Mouse (Mus musculus) limb, embryonic 11.5 days (tissue): ENCODE measurements around the gene Mitf. TPM values are rescaled to one million over a fixed set of nuclear protein-coding genes. Genes with fewer than 3 reads are reported as not detected.

Experiments
- ATAC-seq: fragments of 200-750 bp; cut with Nextera tagmentation; 2 replicates; pipeline ENCODE4 v1.8.0; 2017; ENCODE audit warnings: low read depth; ENCODE audit not compliant: insufficient number of reproducible peaks, low FRiP score, low TSS enrichment
- DNase-seq: peaks from one replicate; pipeline ENCODE4 v3.0.0-alpha.2; 2015; ENCODE audit warnings: low spot score
- H3K27ac ChIP-seq: fragments of 300-500 bp; sonication (generic); replicated peaks from 2 replicates; pipeline ENCODE4 v1.5.1; 2014; ENCODE audit warnings: low read depth, mild to moderate bottlenecking, low read length
- H3K27me3 ChIP-seq: fragments of 300-500 bp; sonication (generic); 2 replicates; pipeline ENCODE4 v1.6.1; 2014; ENCODE audit warnings: mild to moderate bottlenecking, low read length, mixed read lengths; ENCODE audit not compliant: control insufficient read depth, insufficient read depth
- H3K36me3 ChIP-seq: fragments of 300-500 bp; sonication (generic); 2 replicates; pipeline ENCODE4 v1.6.1; 2014; ENCODE audit warnings: mild to moderate bottlenecking, low read length, moderate library complexity, mixed read lengths; ENCODE audit not compliant: control insufficient read depth, insufficient read depth
- H3K4me1 ChIP-seq: fragments of 300-500 bp; sonication (generic); 2 replicates; pipeline ENCODE4 v1.6.1; 2014; ENCODE audit warnings: low read length, mixed read lengths; ENCODE audit not compliant: control insufficient read depth, insufficient read depth
- H3K4me2 ChIP-seq: fragments of 300-500 bp; sonication (generic); 2 replicates; pipeline ENCODE4 v1.6.1; 2014; ENCODE audit warnings: low read depth, mild to moderate bottlenecking, moderate library complexity; ENCODE audit not compliant: severe bottlenecking
- H3K4me3 ChIP-seq: fragments of 300-500 bp; sonication (generic); 2 replicates; pipeline ENCODE4 v1.5.1; 2014; ENCODE audit warnings: low read depth, low read length
- H3K9ac ChIP-seq: fragments of 300-500 bp; sonication (generic); 2 replicates; pipeline ENCODE4 v1.6.1; 2014; ENCODE audit warnings: mild to moderate bottlenecking, low read length
- H3K9me3 ChIP-seq: fragments of 300-500 bp; sonication (generic); 2 replicates; pipeline ENCODE4 v1.6.1; 2016; ENCODE audit warnings: low read length; ENCODE audit not compliant: control insufficient read depth
- WGBS: fragments of 180-500 bp; shearing (Covaris S2); extraction: QIAGEN DNeasy Blood & Tissue Kit; methylation state at CpG from one replicate; pipeline ENCODE4 v1.1.7; 2014; 5-methylcytosine and 5-hydroxymethylcytosine counted together
- polyA plus RNA-seq: library from polyadenylated mRNA; unstranded; fragments of >200 nt; fragmentation: Nextera tagmentation; extraction: Ambion mirVana; gene quantifications from 2 replicates; pipeline ENCODE4 v1.2.1, GENCODE M21; 2014

Gene Mitf
- polyA plus RNA-seq, 1 experiment from 2014 or later, result 1.1 TPM

DNA sequence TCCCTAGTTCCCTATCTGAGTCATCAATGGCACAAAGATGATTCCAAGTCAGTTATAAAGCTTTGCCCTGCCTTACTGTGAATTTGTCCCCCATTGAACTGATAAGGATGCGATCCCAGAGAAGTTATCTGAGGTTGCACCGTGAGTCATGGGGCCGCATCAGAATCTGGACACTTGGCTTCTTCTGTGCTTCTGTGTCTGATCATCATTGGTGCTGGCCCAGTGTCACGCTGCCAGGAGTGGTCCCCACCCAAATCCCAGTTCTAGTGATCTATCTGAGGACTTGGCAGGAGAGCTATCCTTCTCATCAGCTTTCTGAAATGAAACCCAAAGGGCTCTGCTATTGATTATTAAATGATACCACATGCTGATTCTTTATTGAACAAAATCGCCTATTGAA, 25.5 kb upstream of the Mitf start:
- no peak for ATAC-seq

DNA sequence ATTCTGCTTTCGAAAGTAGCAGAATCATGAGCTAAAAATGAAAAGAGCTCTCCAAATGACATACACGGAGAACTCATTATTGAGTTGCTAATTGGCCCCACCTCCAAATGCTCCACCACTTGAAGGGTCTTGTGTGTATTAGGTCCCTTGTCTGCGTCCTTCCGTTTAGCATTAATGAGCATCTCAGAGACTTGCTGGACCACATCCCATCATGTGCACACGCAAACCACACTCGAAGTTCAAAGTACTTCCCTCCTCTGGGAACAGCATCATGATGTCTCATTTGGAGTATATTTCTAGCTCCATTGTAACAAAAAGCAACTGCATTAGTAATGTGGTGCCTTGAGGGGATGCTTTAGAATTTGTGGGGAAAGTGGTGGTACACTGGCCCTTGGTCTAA, 24.6 kb upstream of the Mitf start:
- ATAC-seq (no peak), DNase-seq (no peak)
- no peaks in the 10 kb centered on the region for H3K4me1 ChIP-seq
- no peak overlapping the region for H3K4me3 ChIP-seq
- H3K4me2 ChIP-seq, result no peak overlapping the region
- 85% methylated on average over 6 of the region's 6 CpGs for WGBS
- no peaks in the 10 kb centered on the region for H3K9me3 ChIP-seq
- H3K27me3 ChIP-seq, result no peaks in the 10 kb centered on the region
- H3K9ac ChIP-seq, result no peak overlapping the region
- no peaks in the 10 kb centered on the region for H3K36me3 ChIP-seq
- no peak overlapping the region for H3K27ac ChIP-seq

More for the DNA sequence above, 25.5 kb upstream of the Mitf start:
- no peaks in the 10 kb centered on the region for H3K27me3 ChIP-seq
- H3K9me3 ChIP-seq, result no peaks in the 10 kb centered on the region
- no peak overlapping the region for H3K4me2 ChIP-seq
- H3K27ac ChIP-seq, result no peak overlapping the region
- DNase-seq, result no peak
- no peaks in the 10 kb centered on the region for H3K4me1 ChIP-seq
- no peaks in the 10 kb centered on the region for H3K36me3 ChIP-seq
- WGBS, result 90% methylated on average over 5 of the region's 5 CpGs
- no peak overlapping the region for H3K9ac ChIP-seq
- H3K4me3 ChIP-seq, result no peak overlapping the region

DNA sequence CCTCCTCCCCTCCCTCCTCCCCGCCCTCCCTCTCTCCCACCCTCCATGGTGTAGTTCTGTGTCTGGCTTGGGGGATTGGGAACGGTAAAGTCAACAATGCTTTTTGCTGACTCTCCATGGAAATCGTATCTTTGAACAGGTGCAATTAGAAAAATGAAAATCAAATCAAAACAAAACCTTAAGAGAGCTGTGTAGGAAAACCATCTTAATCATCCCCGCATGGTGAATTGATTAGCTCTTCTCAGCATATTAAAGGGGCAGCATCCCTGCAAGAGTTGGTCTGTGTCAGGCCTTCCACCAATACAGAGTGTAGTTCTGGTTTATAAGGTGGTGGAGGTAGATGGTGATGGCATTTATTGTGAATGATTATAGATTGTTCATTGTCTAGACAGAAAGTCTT, 20.0 kb upstream of the Mitf start:
- H3K4me2 ChIP-seq, result no peak overlapping the region
- no peak overlapping the region for H3K9ac ChIP-seq
- ATAC-seq (no peak), DNase-seq (no peak)
- H3K9me3 ChIP-seq, result no peaks in the 10 kb centered on the region
- H3K27ac ChIP-seq, result no peak overlapping the region
- H3K4me3 ChIP-seq, result no peak overlapping the region
- 86% methylated on average over 4 of the region's 4 CpGs for WGBS
- no peaks in the 10 kb centered on the region for H3K27me3 ChIP-seq
- no peaks in the 10 kb centered on the region for H3K36me3 ChIP-seq
- H3K4me1 ChIP-seq, result no peaks in the 10 kb centered on the region

DNA sequence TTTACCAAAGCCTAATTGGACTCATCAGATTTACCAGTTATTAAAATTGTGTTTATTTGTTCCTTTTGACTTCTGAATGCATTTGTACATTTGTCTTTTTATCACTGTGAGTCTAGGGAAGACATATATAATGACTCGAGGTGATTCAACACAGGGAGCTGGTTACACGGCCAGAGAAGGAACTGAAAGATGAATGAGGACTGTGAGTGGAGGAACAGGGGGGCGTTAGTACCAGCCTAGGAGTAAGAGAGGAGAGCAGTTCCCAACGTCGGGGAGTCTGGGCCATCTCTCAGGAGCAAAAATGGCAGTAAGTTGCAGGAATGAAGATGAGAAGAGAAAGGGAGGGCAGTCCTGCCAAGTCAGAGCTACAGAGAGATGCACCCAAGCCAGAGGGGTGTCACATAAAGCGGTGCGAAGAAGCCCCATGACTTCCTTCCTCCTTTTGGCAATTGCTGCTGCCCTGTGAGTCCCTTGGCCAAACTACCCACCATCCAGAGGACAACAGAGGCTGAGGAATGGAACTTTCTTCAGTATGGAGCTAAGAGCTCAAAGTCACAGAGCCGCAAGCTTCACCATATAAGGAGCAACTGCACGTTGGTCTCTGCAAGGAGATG, 18.4 kb upstream of the Mitf start:
- H3K9me3 ChIP-seq, result no peaks in the 10 kb centered on the region
- ATAC-seq (no peak), DNase-seq (no peak)
- no peaks in the 10 kb centered on the region for H3K36me3 ChIP-seq
- H3K27me3 ChIP-seq, result no peaks in the 10 kb centered on the region
- H3K4me1 ChIP-seq, result no peaks in the 10 kb centered on the region
- H3K27ac ChIP-seq, result no peak overlapping the region
- H3K9ac ChIP-seq, result no peak overlapping the region
- H3K4me3 ChIP-seq, result no peak overlapping the region
- WGBS, result 83% methylated on average over 9 of the region's 9 CpGs
- no peak overlapping the region for H3K4me2 ChIP-seq

DNA sequence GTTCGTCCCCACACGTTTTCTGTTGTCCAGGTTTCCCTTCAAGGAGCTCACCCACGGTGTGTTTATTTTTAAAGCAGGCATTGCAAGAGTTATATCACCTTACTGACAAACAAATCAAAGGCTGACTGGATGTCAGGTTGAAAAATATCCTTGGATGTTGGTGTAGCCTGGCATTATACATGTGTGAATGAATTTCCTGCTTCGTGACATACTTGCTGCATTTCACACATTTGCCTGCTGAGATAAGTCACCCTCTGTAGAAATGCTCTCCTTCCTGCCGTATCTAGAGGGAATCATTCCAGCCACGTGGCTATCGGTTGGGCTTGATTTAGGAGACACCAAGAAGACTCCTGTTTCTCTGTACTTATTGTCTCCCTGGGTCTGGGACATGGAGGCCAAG, 17.2 kb upstream of the Mitf start:
- Histone ChIP-seq H3K27me3 (no peaks in the 10 kb centered on the region), H3K27ac (no peak overlapping the region), H3K4me2 (no peak overlapping the region), H3K36me3 (no peaks in the 10 kb centered on the region), H3K9ac (no peak overlapping the region), H3K4me1 (no peaks in the 10 kb centered on the region), H3K9me3 (no peaks in the 10 kb centered on the region), H3K4me3 (no peak overlapping the region)
- 74% methylated on average over 7 of the region's 7 CpGs for WGBS
- ATAC-seq (no peak), DNase-seq (no peak)

DNA sequence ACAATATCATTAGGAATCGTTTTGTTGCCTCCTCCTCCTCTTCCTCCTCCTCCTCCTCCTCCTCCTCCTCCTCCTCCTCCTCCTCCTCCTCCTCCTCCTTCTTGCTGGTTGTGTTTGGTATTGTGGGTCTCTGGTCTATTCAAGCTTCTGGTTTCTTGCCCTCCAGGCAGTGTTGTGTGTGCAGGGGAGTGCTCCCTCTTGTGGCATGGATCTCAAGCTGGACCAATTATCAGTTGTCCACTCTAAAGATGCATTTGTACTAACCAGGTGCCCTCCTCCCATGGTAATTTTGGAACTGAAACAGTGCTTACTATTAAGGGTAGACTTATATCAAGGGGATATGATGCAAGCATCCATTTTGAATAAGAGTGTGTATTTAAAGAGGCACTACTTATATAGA, 14.7 kb upstream of the Mitf start:
- no peaks in the 10 kb centered on the region for H3K27me3 ChIP-seq
- H3K36me3 ChIP-seq, result no peaks in the 10 kb centered on the region
- H3K9ac ChIP-seq, result no peak overlapping the region
- H3K4me3 ChIP-seq, result no peak overlapping the region
- H3K9me3 ChIP-seq, result no peaks in the 10 kb centered on the region
- no peaks in the 10 kb centered on the region for H3K4me1 ChIP-seq
- ATAC-seq (no peak), DNase-seq (no peak)
- 73% methylated on average over 1 of the region's 1 CpGs for WGBS
- no peak overlapping the region for H3K4me2 ChIP-seq
- no peak overlapping the region for H3K27ac ChIP-seq

DNA sequence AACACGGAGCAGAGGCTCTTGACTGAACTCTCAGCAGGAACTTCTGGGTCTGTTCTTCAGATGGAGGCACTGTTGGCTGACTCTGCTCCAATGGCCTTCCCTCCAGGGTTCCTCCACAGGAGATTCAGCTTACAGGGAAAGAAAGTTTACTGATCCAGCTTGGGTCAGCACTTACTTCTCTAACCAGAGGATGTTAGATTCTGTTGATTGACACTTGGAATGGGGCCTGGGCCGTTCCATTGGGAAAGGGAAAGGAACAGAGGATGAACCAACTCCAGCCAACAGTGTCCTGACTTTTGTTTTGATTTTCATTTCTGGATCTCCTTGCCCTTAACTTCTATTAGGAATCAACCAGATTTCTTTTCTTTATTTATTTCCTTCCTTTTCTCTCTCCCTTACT, 11.7 kb upstream of the Mitf start:
- Histone ChIP-seq H3K27me3 (no peaks in the 10 kb centered on the region), H3K4me1 (no peaks in the 10 kb centered on the region), H3K9ac (no peak overlapping the region), H3K36me3 (no peaks in the 10 kb centered on the region), H3K9me3 (no peaks in the 10 kb centered on the region), H3K4me2 (no peak overlapping the region), H3K27ac (no peak overlapping the region), H3K4me3 (no peak overlapping the region)
- no peak for ATAC-seq
- no peak for DNase-seq
- WGBS, result 64% methylated on average over 2 of the region's 2 CpGs

DNA sequence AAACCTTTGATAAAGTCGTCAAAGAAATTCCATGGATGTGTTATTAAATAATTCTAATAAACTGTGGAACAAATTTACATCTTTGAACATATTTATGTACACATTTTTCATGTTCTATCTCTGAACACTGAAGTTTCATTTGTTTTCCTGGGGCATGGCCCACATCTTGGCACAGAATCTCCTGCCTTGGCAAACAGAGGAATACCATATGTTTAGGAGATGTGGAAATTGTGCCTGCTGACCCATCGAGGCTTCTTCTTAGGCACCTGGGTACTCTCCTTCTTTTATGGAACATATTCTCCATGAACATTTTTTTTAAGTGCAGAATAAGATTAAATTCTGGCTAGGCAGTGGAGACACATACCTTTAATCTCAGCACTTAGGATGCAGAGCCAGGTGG, 6.2 kb upstream of the Mitf start:
- DNase-seq (no peak), ATAC-seq (no peak)
- 68% methylated on average over 2 of the region's 2 CpGs for WGBS
- H3K9ac ChIP-seq, result no peak overlapping the region
- H3K9me3 ChIP-seq, result no peaks in the 10 kb centered on the region
- H3K36me3 ChIP-seq, result no peaks in the 10 kb centered on the region
- H3K4me2 ChIP-seq, result no peak overlapping the region
- H3K4me1 ChIP-seq, result no peaks in the 10 kb centered on the region
- H3K27ac ChIP-seq, result no peak overlapping the region
- no peaks in the 10 kb centered on the region for H3K27me3 ChIP-seq
- no peak overlapping the region for H3K4me3 ChIP-seq

DNA sequence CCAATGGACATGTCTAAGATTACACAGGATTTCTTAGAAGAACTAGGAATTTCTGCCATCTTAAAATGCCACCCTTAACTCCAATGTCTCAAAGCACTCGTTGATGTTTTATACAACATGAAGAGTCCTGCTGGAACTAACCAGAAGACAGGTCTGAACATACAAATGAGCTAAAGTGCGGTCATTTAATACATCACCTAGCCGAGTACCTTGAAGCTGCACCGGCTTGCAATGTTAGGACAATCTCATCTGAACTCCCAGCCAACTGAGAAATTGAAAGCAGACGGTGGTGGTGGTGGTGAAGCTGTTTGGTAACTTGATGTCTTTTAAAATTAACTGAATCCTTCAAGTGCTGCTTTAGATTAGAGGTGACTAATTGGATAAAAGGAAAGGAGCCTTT, 801 bp upstream of the Mitf start:
- H3K27me3 ChIP-seq, result no peaks in the 10 kb centered on the region
- H3K27ac ChIP-seq, result no peak overlapping the region
- ATAC-seq, result no peak
- no peak for DNase-seq
- H3K4me2 ChIP-seq, result peak overlapping the region; percentile 98
- H3K4me3 ChIP-seq, result peak overlapping the region; percentile 63
- H3K9me3 ChIP-seq, result no peaks in the 10 kb centered on the region
- no peaks in the 10 kb centered on the region for H3K36me3 ChIP-seq
- WGBS, result 29% methylated on average over 5 of the region's 5 CpGs
- no peaks in the 10 kb centered on the region for H3K4me1 ChIP-seq
- no peak overlapping the region for H3K9ac ChIP-seq
